Mouse (Mus musculus) liver, adult 2 months (tissue): ENCODE results near the gene Mad2l2.
"Not testable (repeated sequence)": the region's sequence is repeated elsewhere in the genome, so short reads cannot be mapped to it uniquely, and the experiment has no call there.

ENCODE experiments used
- CTCF ChIP-seq: fragments of 200-500 bp; IDR thresholded peaks from 2 replicates; pipeline ENCODE4 v1.5.1; 2011; ENCODE audit warnings: low read depth, low read length, control low read depth
- POLR2A ChIP-seq: fragments of 200-500 bp; IDR thresholded peaks from 2 replicates; pipeline ENCODE4 v1.6.1; 2011; ENCODE audit warnings: low read length, control low read depth; ENCODE audit not compliant: insufficient read depth; ENCODE audit errors: extremely low read depth

DNA sequence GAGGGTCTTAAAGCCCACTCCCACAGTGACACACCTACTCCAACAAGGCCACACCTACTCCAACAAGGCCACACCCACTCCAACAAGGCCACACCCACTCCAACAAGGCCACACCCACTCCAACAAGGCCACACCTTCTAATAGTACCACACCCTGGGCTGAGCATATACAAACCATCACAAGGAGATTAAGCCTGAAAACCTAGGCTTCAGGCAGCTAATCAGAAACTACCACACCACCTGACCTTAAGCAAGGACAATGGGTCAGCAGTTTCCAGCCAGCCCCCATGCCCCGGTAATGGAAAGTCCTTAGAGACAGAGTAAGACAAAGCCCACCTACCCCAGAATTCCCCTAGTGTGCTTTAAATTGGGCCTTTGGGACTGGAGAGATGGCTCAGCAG lies 58.6 kb downstream of the Mad2l2 start:
- TF ChIP-seq CTCF, POLR2A: not testable (repeated sequence)
